Mouse (Mus musculus) forebrain, embryonic 16.5 days (tissue): Measurements from ENCODE around the gene Clcn5. TPM values are rescaled to one million over a fixed set of nuclear protein-coding genes. Genes with fewer than 3 reads are reported as not detected.

Source experiments
- ATAC-seq: fragments of 200-750 bp; cut with Nextera tagmentation; 2 replicates; pipeline ENCODE4 v1.8.0; 2017; ENCODE audit warnings: mild to moderate bottlenecking, moderate library complexity
- H3K27ac ChIP-seq: fragments of 300-500 bp; sonication (generic); 2 replicates; pipeline ENCODE4 v1.5.1; 2014; ENCODE audit warnings: low read length, control low read depth
- H3K27me3 ChIP-seq: fragments of 300-500 bp; sonication (generic); replicated peaks from 2 replicates; pipeline ENCODE4 v1.6.1; 2014; ENCODE audit warnings: low read length; ENCODE audit not compliant: control insufficient read depth, insufficient read depth
- H3K36me3 ChIP-seq: fragments of 300-500 bp; sonication (generic); 2 replicates; pipeline ENCODE4 v1.6.1; 2014; ENCODE audit not compliant: control insufficient read depth, insufficient read depth
- H3K4me1 ChIP-seq: fragments of 300-500 bp; sonication (generic); replicated peaks from 2 replicates; pipeline ENCODE4 v1.6.1; 2014; ENCODE audit warnings: low read length; ENCODE audit not compliant: control insufficient read depth, insufficient read depth
- H3K4me2 ChIP-seq: fragments of 300-500 bp; sonication (generic); 2 replicates; pipeline ENCODE4 v1.6.1; 2014; ENCODE audit warnings: mild to moderate bottlenecking, low read length, control low read depth
- H3K4me3 ChIP-seq: fragments of 300-500 bp; sonication (generic); replicated peaks from 2 replicates; pipeline ENCODE4 v1.5.1; 2014; ENCODE audit warnings: mild to moderate bottlenecking, low read length, control low read depth
- H3K9ac ChIP-seq: fragments of 300-500 bp; sonication (generic); replicated peaks from 2 replicates; pipeline ENCODE4 v1.6.1; 2014; ENCODE audit warnings: low read depth, low read length, control low read depth
- H3K9me3 ChIP-seq: fragments of 300-500 bp; sonication (generic); 2 replicates; pipeline ENCODE4 v1.6.1; 2016; ENCODE audit warnings: low read length; ENCODE audit not compliant: control insufficient read depth
- WGBS: fragments of 180-500 bp; shearing (Covaris S2); extraction: QIAGEN DNeasy Blood & Tissue Kit; methylation state at CpG from one replicate; pipeline ENCODE4 v1.1.7; 2014; 5-methylcytosine and 5-hydroxymethylcytosine counted together
- microRNA counts: library from miRNA; unstranded; fragments of <30 nt; microRNA quantifications from one replicate; lab custom pipeline; 2016
- microRNA-seq: library from miRNA; unstranded; fragments of <30 nt; microRNA quantifications from one replicate; pipeline ENCODE4, GENCODE M21; 2017
- polyA plus RNA-seq: library from polyadenylated mRNA; unstranded; fragments of >200 nt; fragmentation: Nextera tagmentation; extraction: Ambion mirVana; gene quantifications from 2 replicates; pipeline ENCODE4 v1.2.1, GENCODE M21; 2015

Clcn5 gene
- polyA plus RNA-seq, 1 experiment from 2014 or later = 6.2 TPM

DNA sequence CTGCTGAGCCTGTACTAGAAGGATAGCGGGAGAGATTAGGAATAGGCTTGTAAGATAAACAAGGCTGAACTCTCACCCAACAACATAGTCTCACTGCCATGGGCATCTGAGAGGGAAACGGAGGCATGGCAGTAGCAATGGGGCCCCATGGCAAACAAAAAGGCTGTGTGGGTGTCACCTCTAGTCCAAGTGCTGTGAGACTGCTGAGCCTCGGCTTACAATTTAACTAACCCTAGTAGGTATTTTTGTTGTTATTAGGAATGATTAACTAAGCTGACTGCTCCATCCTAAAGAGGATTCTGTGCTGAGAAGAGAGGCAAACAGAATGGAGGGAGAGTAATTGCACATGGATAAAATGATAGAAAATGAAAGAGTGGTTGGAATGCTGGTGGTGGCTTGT, 161.2 kb downstream of the Clcn5 start:
- no peak overlapping the region for H3K4me2 ChIP-seq
- H3K9ac ChIP-seq = no peak overlapping the region
- H3K27me3 ChIP-seq = no peaks in the 10 kb centered on the region
- no peak for ATAC-seq
- no peaks in the 10 kb centered on the region for H3K9me3 ChIP-seq
- no peaks in the 10 kb centered on the region for H3K4me1 ChIP-seq
- H3K36me3 ChIP-seq = peaks cover 2% of the 10 kb centered on the region; the same call in 1 of the 2 replicates
- WGBS = 86% methylated on average over 3 of the region's 3 CpGs
- no peak overlapping the region for H3K4me3 ChIP-seq
- H3K27ac ChIP-seq = no peak overlapping the region

DNA sequence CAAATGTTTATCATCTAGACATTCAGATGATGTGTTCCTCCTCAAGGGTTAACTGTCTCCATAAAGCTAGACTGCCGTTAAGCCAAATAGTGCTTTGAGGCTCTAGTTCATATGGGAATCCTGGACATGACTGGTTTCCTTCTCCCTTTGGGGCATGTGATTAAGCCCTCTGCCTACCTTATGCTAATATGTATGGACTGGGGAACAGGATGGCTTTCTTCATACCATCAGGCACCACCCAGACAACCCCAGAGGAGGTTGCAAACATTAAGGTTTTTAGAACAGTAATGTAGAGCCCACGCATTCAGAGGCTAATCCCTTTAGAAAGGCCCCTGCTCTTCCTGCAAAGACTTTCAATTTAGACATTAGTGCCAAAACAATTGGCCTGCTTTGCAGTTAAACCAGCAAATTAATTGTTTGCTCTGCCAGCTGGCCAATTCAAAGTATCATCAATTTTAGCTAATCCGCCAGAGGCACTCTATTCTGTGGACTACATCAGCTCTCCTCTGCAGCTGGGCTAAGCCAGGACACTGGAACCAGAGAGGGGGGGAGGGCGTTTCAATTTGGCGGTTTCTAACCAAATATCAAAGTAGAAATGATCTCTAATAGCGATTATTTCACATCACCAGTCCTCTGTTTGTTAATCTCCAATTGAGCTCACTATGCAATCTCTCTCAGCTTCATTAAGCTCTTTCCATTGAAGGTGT, 163.0 kb downstream of the Clcn5 start:
- Histone ChIP-seq H3K27me3 (no peaks in the 10 kb centered on the region), H3K27ac (no peak overlapping the region), H3K9ac (no peak overlapping the region), H3K4me1 (no peaks in the 10 kb centered on the region), H3K4me2 (no peak overlapping the region), H3K9me3 (0 out of 2 replicates have a peak, but pooled peaks cover 2% of the 10 kb centered on the region), H3K36me3 (peaks cover 2% of the 10 kb centered on the region; the same call in 1 of the 2 replicates), H3K4me3 (no peak overlapping the region)
- no peak for ATAC-seq
- WGBS = 30% methylated on average over 6 of the region's 6 CpGs

DNA sequence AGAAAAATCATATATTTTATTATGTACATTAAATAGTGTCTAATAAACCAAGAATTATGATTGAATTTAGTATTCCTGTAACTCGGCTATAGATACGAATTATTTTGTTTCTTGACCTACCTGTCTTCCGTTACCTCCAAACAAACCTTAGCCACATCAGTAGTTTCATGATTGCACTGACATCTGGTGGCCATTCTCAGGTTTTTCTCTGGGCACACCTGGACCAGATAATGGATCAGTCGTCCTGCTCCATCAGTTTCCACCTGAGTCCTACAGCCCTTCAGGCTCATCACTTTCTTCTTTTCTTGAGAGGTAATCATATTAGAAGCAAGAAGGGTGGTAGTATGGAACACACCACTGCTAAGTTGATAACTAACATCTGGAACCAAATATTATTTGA, 169.0 kb downstream of the Clcn5 start:
- no peak overlapping the region for H3K4me2 ChIP-seq
- no peak overlapping the region for H3K9ac ChIP-seq
- ATAC-seq = no peak
- H3K9me3 ChIP-seq = 0 out of 2 replicates have a peak, but pooled peaks cover 2% of the 10 kb centered on the region
- no peak overlapping the region for H3K4me3 ChIP-seq
- H3K27me3 ChIP-seq = no peaks in the 10 kb centered on the region
- no peak overlapping the region for H3K27ac ChIP-seq
- no peaks in the 10 kb centered on the region for H3K36me3 ChIP-seq
- no peaks in the 10 kb centered on the region for H3K4me1 ChIP-seq
- WGBS = 75% methylated on average over 4 of the region's 4 CpGs

DNA sequence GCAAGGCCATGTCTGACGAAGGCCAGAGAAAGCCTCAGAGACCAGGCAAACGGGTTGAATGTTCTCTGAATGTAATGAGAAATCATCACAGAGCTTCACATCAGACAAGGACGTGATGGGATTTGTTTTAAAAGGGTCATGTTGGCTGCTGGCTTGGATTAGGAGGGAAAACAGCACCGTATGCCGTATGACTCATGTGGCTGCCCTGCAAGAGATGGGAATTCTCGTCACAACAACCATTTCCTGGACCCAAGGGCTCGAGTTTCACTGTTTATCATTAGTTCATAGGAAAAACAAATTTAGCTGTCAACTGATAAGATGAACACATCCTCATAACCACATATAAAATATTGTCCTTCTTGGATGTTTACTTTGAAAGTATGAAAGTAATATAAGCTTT, 173.0 kb downstream of the Clcn5 start:
- H3K36me3 ChIP-seq = no peaks in the 10 kb centered on the region
- H3K4me1 ChIP-seq = no peaks in the 10 kb centered on the region
- no peak overlapping the region for H3K27ac ChIP-seq
- H3K27me3 ChIP-seq = no peaks in the 10 kb centered on the region
- no peak overlapping the region for H3K9ac ChIP-seq
- ATAC-seq = no peak
- no peak overlapping the region for H3K4me3 ChIP-seq
- 74% methylated on average over 7 of the region's 7 CpGs for WGBS
- no peak overlapping the region for H3K4me2 ChIP-seq
- H3K9me3 ChIP-seq = no peaks in the 10 kb centered on the region

DNA sequence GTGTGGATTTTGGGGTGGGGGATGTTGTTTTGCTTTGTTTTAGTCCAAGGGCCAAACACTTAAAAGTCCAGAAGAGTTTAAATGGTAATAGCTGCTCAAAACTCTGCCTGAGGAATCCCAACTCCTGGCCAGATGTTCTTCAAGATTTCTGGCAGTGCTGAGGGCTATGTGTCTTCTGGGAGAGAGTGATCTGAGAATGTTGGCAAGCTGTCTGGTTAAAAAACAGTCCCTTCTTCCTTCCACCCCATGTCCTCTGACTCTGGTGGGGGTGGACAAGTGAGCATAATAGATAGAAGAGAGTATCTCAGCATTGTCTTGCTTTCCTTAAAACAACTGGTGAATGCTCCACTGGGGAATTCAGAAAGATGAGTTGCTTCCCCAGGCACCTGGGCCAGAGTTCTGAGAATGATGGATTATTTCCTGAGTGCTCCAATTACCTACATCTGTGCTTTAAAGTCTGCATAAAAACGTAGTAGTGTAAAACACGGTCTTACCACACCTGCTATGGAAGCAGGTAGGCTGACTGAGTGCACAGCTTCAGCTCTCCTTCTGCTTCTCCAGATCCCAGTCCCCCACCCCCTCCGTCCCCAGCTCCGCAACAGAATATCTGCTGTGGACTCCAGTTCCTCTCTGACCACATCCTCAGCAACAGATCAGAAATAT, 197.4 kb downstream of the Clcn5 start:
- H3K4me1 ChIP-seq = no peaks in the 10 kb centered on the region
- no peak overlapping the region for H3K4me3 ChIP-seq
- H3K4me2 ChIP-seq = no peak overlapping the region
- H3K9me3 ChIP-seq = no peaks in the 10 kb centered on the region
- no peaks in the 10 kb centered on the region for H3K36me3 ChIP-seq
- no peak overlapping the region for H3K9ac ChIP-seq
- H3K27me3 ChIP-seq = no peaks in the 10 kb centered on the region
- WGBS = 83% methylated on average over 4 of the region's 4 CpGs
- H3K27ac ChIP-seq = no peak overlapping the region
- no peak for ATAC-seq

DNA sequence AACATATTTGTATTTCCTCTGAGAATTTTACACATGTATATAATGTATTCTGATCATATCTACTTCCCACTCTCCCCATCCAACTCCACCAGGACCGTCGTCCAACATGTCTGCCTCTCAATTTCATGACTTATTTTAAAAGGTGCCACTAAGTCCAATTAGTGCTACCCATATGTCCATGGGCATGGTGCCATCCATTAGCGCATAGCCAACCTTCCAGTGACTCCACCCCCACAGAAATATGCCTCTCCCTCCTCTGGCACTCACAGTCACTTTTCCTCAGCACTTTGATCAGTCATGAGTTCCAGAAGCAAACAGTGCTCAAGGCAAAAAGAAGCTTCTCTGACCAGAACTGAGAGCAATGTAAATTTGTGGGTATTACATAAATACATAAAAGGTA, 204.3 kb downstream of the Clcn5 start:
- WGBS = 65% methylated on average over 3 of the region's 3 CpGs
- H3K27ac ChIP-seq = no peak overlapping the region
- peak; percentile 49 for ATAC-seq

More for the DNA sequence above, 204.3 kb downstream of the Clcn5 start:
- no peaks in the 10 kb centered on the region for H3K4me1 ChIP-seq
- H3K27me3 ChIP-seq = no peaks in the 10 kb centered on the region
- H3K36me3 ChIP-seq = no peaks in the 10 kb centered on the region
- no peaks in the 10 kb centered on the region for H3K9me3 ChIP-seq
- no peak overlapping the region for H3K9ac ChIP-seq
- no peak overlapping the region for H3K4me2 ChIP-seq
- no peak overlapping the region for H3K4me3 ChIP-seq

MicroRNA genes within 50 kb of the gene (microRNA counts, 519-probe panel; counts per million panel counts)
- 3,242 counts per million, percentile 82 among the panel's probes with 10 or more counts for microRNA mmu-miR-188-3p (lab: Ali Mortazavi, UCI)
- microRNA mmu-miR-188-5p (lab: Ali Mortazavi, UCI) = not detected
- microRNA mmu-miR-362-3p (lab: Ali Mortazavi, UCI) = 2,618 counts per million, percentile 66 among the panel's probes with 10 or more counts
- 1,915 counts per million, percentile 24 among the panel's probes with 10 or more counts for microRNA mmu-miR-362-5p (lab: Ali Mortazavi, UCI)
- 2,923 counts per million, percentile 75 among the panel's probes with 10 or more counts for microRNA mmu-miR-500 (lab: Ali Mortazavi, UCI)
- microRNA mmu-miR-501-3p (lab: Ali Mortazavi, UCI) = 2,121 counts per million, percentile 37 among the panel's probes with 10 or more counts
- microRNA mmu-miR-501-5p (lab: Ali Mortazavi, UCI) = 2,391 counts per million, percentile 56 among the panel's probes with 10 or more counts
- microRNA mmu-miR-532-3p (lab: Ali Mortazavi, UCI) = 2,462 counts per million, percentile 60 among the panel's probes with 10 or more counts
- microRNA mmu-miR-532-5p (lab: Ali Mortazavi, UCI) = 3,022 counts per million, percentile 78 among the panel's probes with 10 or more counts

Small RNAs within 50 kb of the gene (microRNA-seq; reads per million reads assigned to microRNA genes)
- gene Mir188 (1,704 reads per million, percentile 82 among the genes with 10 or more reads in this experiment), gene Mir362 (115 reads per million, percentile 56 among the genes with 10 or more reads in this experiment), gene Mir500 (216 reads per million, percentile 64 among the genes with 10 or more reads in this experiment), gene Mir501 (772 reads per million, percentile 78 among the genes with 10 or more reads in this experiment), gene Mir532 (1,836 reads per million, percentile 83 among the genes with 10 or more reads in this experiment)

Other genes with a start within 250 kb of the Clcn5 start
- gene Usp27x, start 56.5 kb upstream of the Clcn5 start, polyA plus RNA-seq = 1.3 and 2.0 TPM in 2 replicates